Mouse (Mus musculus): ENCODE results near the gene Thpo. TPM values are rescaled to one million over a fixed set of nuclear protein-coding genes. Genes with fewer than 3 reads are reported as not detected.

Gene Thpo
- polyA plus RNA-seq, 1 experiment from 2014 or later, result 8.9 TPM

DNA sequence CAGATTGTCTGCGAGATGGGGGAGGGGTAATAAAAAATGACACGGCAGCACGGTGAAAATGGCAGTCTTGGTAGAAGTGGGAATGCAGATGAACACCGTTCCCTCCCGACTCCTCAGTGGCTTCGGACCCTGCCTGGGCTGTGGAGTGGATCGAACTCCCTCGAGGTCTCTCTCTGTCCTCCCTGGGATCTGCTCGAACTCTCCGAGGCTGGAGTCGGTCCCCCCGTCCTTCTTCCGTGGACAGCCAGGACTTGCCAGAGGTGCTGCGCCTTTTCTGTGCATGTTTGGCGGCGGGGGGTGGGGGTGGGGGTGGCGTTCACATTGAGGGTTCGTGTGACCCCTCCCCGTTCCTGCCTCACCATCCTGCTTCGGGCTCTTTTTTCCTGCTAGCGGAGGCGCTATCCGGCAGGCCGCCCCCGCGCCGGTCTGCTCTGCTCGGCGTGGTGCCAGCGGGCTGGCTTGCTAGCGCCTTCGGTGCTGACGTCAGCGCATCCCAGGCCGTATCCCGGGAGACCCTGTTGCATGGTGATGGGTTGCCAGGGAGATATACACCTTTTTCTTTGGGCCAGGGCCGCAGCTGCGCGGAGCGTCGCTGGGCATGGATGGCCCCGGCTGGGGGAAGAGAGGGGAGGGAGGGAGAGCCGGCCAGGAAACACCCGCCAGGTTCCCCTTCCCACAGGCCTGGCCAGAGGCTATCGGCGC, 38.5 kb downstream of the Thpo start:
- DNase-seq (peak; percentile 76), ATAC-seq (peak; percentile 45)
- 6% methylated on average over 45 of the region's 46 CpGs for WGBS (ENCODE audit: insufficient replicate concordance)
- H3K4me3 ChIP-seq (ENCODE audit: low read depth, low read length), result peak overlapping the region; percentile 29
- H3K9me3 ChIP-seq (ENCODE audit: low read length), result no peaks in the 10 kb centered on the region
- H3K27ac ChIP-seq (ENCODE audit: low read depth), result no peak overlapping the region
- TF ChIP-seq CTCF (IDR thresholded peaks at IDR 0.05; ENCODE audit: low read depth) (no peak), EP300 (IDR thresholded peaks at IDR 0.05; ENCODE audit: low read depth) (no peak)
- peaks cover 15% of the 10 kb centered on the region for H3K36me3 ChIP-seq (replicated peaks; ENCODE audit: insufficient read depth, low read length)
- H3K9ac ChIP-seq (replicated peaks), result peak overlapping the region; percentile 38; the same call in 1 of the 2 replicates
- peaks cover 27% of the 10 kb centered on the region for H3K4me1 ChIP-seq (ENCODE audit: insufficient read depth)
- H3K27me3 ChIP-seq (ENCODE audit: insufficient read depth, low read length), result peaks cover 20% of the 10 kb centered on the region
- peak overlapping the region; percentile 57 for H3K4me2 ChIP-seq (ENCODE audit: low read depth, low read length)

- Histone ChIP-seq H3K36me3 (replicated peaks; ENCODE audit: insufficient read depth, low read length) (peaks cover 23% of the 10 kb centered on the region), H3K9me3 (ENCODE audit: low read length) (no peaks in the 10 kb centered on the region), H3K4me2 (ENCODE audit: low read depth, low read length) (no peak overlapping the region), H3K4me3 (ENCODE audit: low read depth, low read length) (no peak overlapping the region), H3K27me3 (ENCODE audit: insufficient read depth, low read length) (peaks cover 20% of the 10 kb centered on the region), H3K9ac (replicated peaks) (no peak overlapping the region), H3K27ac (ENCODE audit: low read depth) (no peak overlapping the region), H3K4me1 (ENCODE audit: insufficient read depth) (peaks cover 27% of the 10 kb centered on the region)
- WGBS (ENCODE audit: insufficient replicate concordance), result 60% methylated on average over 8 of the region's 8 CpGs
- no peak for ATAC-seq
- TF ChIP-seq CTCF (IDR thresholded peaks at IDR 0.05; ENCODE audit: low read depth) (no peak), EP300 (IDR thresholded peaks at IDR 0.05; ENCODE audit: low read depth) (no peak)
- no peak for DNase-seq
These were observed 39.5 kb downstream of the Thpo start for GRCm38 (mm10) chr16:20694781-20695180.

DNA sequence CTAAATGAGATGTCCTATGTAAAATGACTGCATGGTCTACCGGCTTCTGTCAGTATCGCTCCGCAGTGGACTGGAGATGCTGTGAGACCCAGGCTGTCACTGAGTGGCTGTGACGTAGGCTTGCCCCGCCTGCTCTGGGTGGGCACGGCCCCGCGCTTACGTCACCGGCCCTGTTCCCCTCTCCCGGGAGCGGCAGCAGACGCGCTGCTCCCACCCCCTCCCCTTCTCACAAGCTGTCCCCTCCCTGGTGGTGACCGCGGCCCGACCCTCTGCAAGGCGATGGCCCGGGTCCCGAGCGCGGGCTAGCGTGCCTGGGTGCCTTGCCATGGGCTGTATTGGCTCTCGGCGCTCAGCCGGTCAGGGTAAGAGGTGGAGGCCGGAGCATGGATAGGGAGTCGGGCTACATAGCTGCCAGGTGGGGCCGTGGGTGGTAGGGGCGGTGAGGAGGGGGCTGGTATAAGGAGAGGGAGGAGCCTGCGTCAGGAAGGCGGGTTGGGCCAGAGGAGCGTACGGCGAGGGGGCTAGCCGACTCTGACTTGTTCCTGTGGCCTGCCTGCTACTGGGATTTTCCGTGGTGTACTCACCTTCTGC, 41.1 kb downstream of the Thpo start, which contains the start of gene Fam131a:
Gene Fam131a, plus strand, starts transcription at position 131 of the 591 bp plus-strand sequence.
- Histone ChIP-seq H3K4me1 (ENCODE audit: insufficient read depth) (peaks cover 27% of the 10 kb centered on the region), H3K9ac (replicated peaks) (peak within 1 kb of the TSS; percentile 77)
- no peak for TF ChIP-seq CTCF (IDR thresholded peaks at IDR 0.05; ENCODE audit: low read depth)
- TF ChIP-seq EP300 (IDR thresholded peaks at IDR 0.05; ENCODE audit: low read depth), result no peak

DNA sequence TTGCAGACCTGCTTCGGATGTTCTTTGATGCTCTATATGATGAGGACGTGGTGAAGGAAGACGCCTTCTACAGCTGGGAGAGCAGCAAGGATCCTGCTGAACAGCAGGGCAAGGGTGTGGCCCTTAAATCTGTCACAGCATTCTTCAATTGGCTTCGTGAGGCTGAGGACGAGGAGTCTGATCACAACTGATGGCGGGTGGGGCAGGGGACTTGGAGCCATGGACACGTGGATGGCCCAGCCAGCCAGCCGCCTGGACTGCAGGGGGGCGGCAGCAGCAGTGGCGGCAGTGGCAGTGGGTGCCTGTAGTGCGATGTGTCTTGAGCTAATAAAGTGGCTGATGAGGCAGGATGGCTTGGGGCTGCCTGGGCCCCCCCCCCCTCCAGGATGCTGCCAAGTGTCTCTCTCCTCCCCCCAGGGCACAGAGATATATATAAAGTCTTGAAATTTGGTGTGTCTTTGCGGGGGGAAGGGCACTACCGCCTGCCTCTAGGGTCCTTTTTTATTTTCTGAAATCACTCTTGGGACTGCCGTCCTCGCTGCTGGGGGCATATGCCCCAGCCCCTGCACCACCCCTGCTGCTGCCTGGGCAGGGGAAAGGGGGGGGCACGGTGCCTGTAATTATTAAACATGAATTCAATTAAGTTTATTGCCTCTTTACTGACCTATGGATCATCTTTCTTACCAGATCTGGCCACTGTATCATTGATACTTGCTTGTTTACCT, 41.9 kb downstream of the Thpo start:
- Histone ChIP-seq H3K27me3 (ENCODE audit: insufficient read depth, low read length) (peaks cover 20% of the 10 kb centered on the region), H3K9ac (replicated peaks) (no peak overlapping the region), H3K4me1 (ENCODE audit: insufficient read depth) (peaks cover 27% of the 10 kb centered on the region), H3K36me3 (replicated peaks; ENCODE audit: insufficient read depth, low read length) (peaks cover 47% of the 10 kb centered on the region), H3K9me3 (ENCODE audit: low read length) (no peaks in the 10 kb centered on the region), H3K4me2 (ENCODE audit: low read depth, low read length) (peak overlapping the region; percentile 94; the same call in 1 of the 2 replicates), H3K4me3 (ENCODE audit: low read depth, low read length) (no peak overlapping the region), H3K27ac (ENCODE audit: low read depth) (no peak overlapping the region)
- WGBS (ENCODE audit: insufficient replicate concordance), result 69% methylated on average over 16 of the region's 16 CpGs
- no peak for TF ChIP-seq EP300 (IDR thresholded peaks at IDR 0.05; ENCODE audit: low read depth)
- TF ChIP-seq CTCF (IDR thresholded peaks at IDR 0.05; ENCODE audit: low read depth), result no peak
- DNase-seq (no peak), ATAC-seq (0 out of 2 replicates have a peak, but pooled peaks have one; percentile 0)

More for the DNA sequence above, 41.1 kb downstream of the Thpo start, which contains the start of gene Fam131a:
- H3K4me2 ChIP-seq (ENCODE audit: low read depth, low read length), result peak within 1 kb of the TSS; percentile 94
- H3K27me3 ChIP-seq (ENCODE audit: insufficient read depth, low read length), result peaks cover 20% of the 10 kb centered on the region
- peak within 1 kb of the TSS; percentile 68 for H3K4me3 ChIP-seq (ENCODE audit: low read depth, low read length)
- 1% methylated on average over 37 of the region's 37 CpGs for whole genome bisulfite sequencing (ENCODE audit: insufficient replicate concordance)
- DNase-seq (peak; percentile 88), ATAC-seq (peak; percentile 85)
- H3K27ac ChIP-seq (ENCODE audit: low read depth), result peak within 1 kb of the TSS; percentile 64
- H3K36me3 ChIP-seq (replicated peaks; ENCODE audit: insufficient read depth, low read length), result peaks cover 39% of the 10 kb centered on the region
- no peaks in the 10 kb centered on the region for H3K9me3 ChIP-seq (ENCODE audit: low read length)

DNA sequence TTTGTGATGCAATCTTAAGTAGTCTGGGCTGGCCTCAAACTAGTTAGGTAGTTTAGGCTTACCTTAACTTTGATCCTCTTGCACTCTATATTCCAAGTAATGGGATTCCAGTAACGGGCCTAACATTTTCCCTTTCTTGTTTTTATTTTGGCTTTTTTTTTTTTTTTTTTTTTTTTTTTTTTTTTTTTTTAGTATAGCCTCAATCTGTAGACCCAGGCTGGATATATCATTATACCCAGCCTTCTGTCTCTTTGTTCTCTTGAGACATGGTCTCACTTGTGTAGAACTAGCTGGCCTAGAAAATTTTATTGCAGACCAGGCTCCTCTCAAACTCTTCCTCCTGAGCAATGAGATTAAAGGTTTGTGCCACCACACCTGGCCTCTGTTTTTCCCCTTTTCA, 42.7 kb downstream of the Thpo start:
- Histone ChIP-seq H3K4me1 (ENCODE audit: insufficient read depth) (peaks cover 27% of the 10 kb centered on the region), H3K4me2 (ENCODE audit: low read depth, low read length) (no peak overlapping the region), H3K27ac (ENCODE audit: low read depth) (no peak overlapping the region), H3K27me3 (ENCODE audit: insufficient read depth, low read length) (peaks cover 20% of the 10 kb centered on the region), H3K9me3 (ENCODE audit: low read length) (no peaks in the 10 kb centered on the region), H3K4me3 (ENCODE audit: low read depth, low read length) (no peak overlapping the region), H3K9ac (replicated peaks) (no peak overlapping the region), H3K36me3 (replicated peaks; ENCODE audit: insufficient read depth, low read length) (peaks cover 55% of the 10 kb centered on the region)
- TF ChIP-seq EP300 (IDR thresholded peaks at IDR 0.05; ENCODE audit: low read depth) (no peak), CTCF (IDR thresholded peaks at IDR 0.05; ENCODE audit: low read depth) (no peak)
- 63% methylated on average over 1 of the region's 1 CpGs for WGBS (ENCODE audit: insufficient replicate concordance)
- ATAC-seq, result no peak
- DNase-seq, result no peak

GRCm38 (mm10) chr16:20690774-20691173, 43.5 kb downstream of the Thpo start:
- H3K27me3 ChIP-seq (ENCODE audit: insufficient read depth, low read length), result peaks cover 14% of the 10 kb centered on the region
- WGBS (ENCODE audit: insufficient replicate concordance), result 69% methylated on average over 3 of the region's 3 CpGs
- peaks cover 64% of the 10 kb centered on the region for H3K36me3 ChIP-seq (replicated peaks; ENCODE audit: insufficient read depth, low read length)
- no peak overlapping the region for H3K4me2 ChIP-seq (ENCODE audit: low read depth, low read length)
- TF ChIP-seq EP300 (IDR thresholded peaks at IDR 0.05; ENCODE audit: low read depth), result peak; percentile 54
- TF ChIP-seq CTCF (IDR thresholded peaks at IDR 0.05; ENCODE audit: low read depth), result no peak
- H3K27ac ChIP-seq (ENCODE audit: low read depth), result no peak overlapping the region
- H3K9ac ChIP-seq (replicated peaks), result no peak overlapping the region
- H3K4me3 ChIP-seq (ENCODE audit: low read depth, low read length), result no peak overlapping the region
- peaks cover 20% of the 10 kb centered on the region for H3K4me1 ChIP-seq (ENCODE audit: insufficient read depth)
- DNase-seq, result no peak
- ATAC-seq, result no peak
- H3K9me3 ChIP-seq (ENCODE audit: low read length), result no peaks in the 10 kb centered on the region

All from liver, postnatal 0 days (tissue).